Mouse (Mus musculus) erythroblast, embryonic 14.5 days (primary cell): ENCODE data around the gene Gm10309.

Experiments
- GATA1 ChIP-seq: IDR thresholded peaks from 2 replicates; pipeline ENCODE4 v1.6.1; 2012; ENCODE audit warnings: low read length, inconsistent platforms, mixed read lengths
- TAL1 ChIP-seq: IDR thresholded peaks from 3 replicates; pipeline ENCODE4 v1.6.1; 2012; ENCODE audit warnings: low read length, inconsistent platforms, mixed read lengths

- TF ChIP-seq GATA1 (no peak), TAL1 (no peak)
Observed at GRCm38 (mm10) chr17:86507342-86508211, 2.5 kb upstream of the Gm10309 start.
